Mouse (Mus musculus) heart, adult 2 months (tissue): ENCODE data around the gene Acd. TPM values are rescaled to one million over a fixed set of nuclear protein-coding genes. Genes with fewer than 3 reads are reported as not detected.

Experiments
- DNase-seq, 2 experiments: peaks; one replicate each; pipeline ENCODE4 v3.0.0; 2021
- H3K27ac ChIP-seq: fragments of 200-600 bp; 2 replicates; pipeline ENCODE4 v1.8.1; 2022
- H3K27me3 ChIP-seq: fragments of 200-500 bp; 2 replicates; pipeline ENCODE4 v1.6.1; 2012; ENCODE audit warnings: mild to moderate bottlenecking, low read length, inconsistent platforms, mixed read lengths; ENCODE audit not compliant: control insufficient read depth, insufficient read depth
- H3K36me3 ChIP-seq: fragments of 200-500 bp; 2 replicates; pipeline ENCODE4 v1.6.1; 2012; ENCODE audit warnings: low read length, inconsistent platforms; ENCODE audit not compliant: control insufficient read depth, insufficient read depth
- H3K4me1 ChIP-seq: fragments of 200-500 bp; 2 replicates; pipeline ENCODE4 v1.6.1; 2011; ENCODE audit warnings: low read length; ENCODE audit not compliant: control insufficient read depth, insufficient read depth
- H3K4me3 ChIP-seq: fragments of 200-600 bp; 2 replicates; pipeline ENCODE4 v1.8.1; 2022
- H3K79me2 ChIP-seq: fragments of 200-500 bp; replicated peaks from 2 replicates; pipeline ENCODE4 v1.6.1; 2012; ENCODE audit warnings: mild to moderate bottlenecking, inconsistent platforms, low read length, moderate library complexity, mixed read lengths; ENCODE audit not compliant: control insufficient read depth, insufficient read depth
- H3K9ac ChIP-seq: fragments of 200-500 bp; 2 replicates; pipeline ENCODE4 v1.6.1; 2012; ENCODE audit warnings: low read depth, mild to moderate bottlenecking, control low read depth, inconsistent platforms, low read length, mixed read lengths
- CTCF ChIP-seq: fragments of 200-600 bp; IDR thresholded peaks from 2 replicates; pipeline ENCODE4 v1.8.1; 2022; ENCODE audit warnings: antibody characterized with exemption, mild to moderate bottlenecking, moderate library complexity
- EP300 ChIP-seq: fragments of 200-500 bp; IDR thresholded peaks from 2 replicates; pipeline ENCODE4 v1.6.1; 2011; ENCODE audit warnings: low read depth, low read length, control low read depth; ENCODE audit not compliant: insufficient read depth
- POLR2A ChIP-seq: fragments of 200-500 bp; IDR thresholded peaks from 2 replicates; pipeline ENCODE4 v1.6.1; 2011; ENCODE audit warnings: mild to moderate bottlenecking, low read depth, low read length, control low read depth; ENCODE audit not compliant: insufficient read depth
- WGBS: fragments of 180-500 bp; shearing (Covaris S2); methylation state at CpG from one replicate; pipeline ENCODE4 v1.1.7; 2018; 5-methylcytosine and 5-hydroxymethylcytosine counted together
- intact Hi-C: fragments of 180-260 bp; cut with DNase I; formaldehyde crosslinking; loops from one replicate; pipeline ENCODE4 v1.15.1; 2025
- polyA plus RNA-seq: library from polyadenylated mRNA; depleted of rRNA; stranded (reverse); fragments of >200 nt; gene quantifications from 2 replicates; pipeline ENCODE4 v1.2.3, GENCODE M21; 2012
- total RNA-seq, 2 experiments: library from RNA; stranded (reverse); gene quantifications; 2 replicates each; pipeline ENCODE4 v1.2.3; 2021

Acd gene
- total and polyA plus RNA-seq, 3 experiments, result 10.0 to 19.7 (median 11.1) TPM

GRCm38 (mm10) chr8:105693648-105694047, 7.3 kb downstream of the Acd start:
- Histone ChIP-seq H3K79me2 (no peaks in the 10 kb centered on the region), H3K4me3 (peak overlapping the region; percentile 34), H3K27ac (no peak overlapping the region), H3K4me1 (peaks cover 3% of the 10 kb centered on the region), H3K27me3 (no peaks in the 10 kb centered on the region; the same call in 1 of the 2 replicates), H3K9ac (0 out of 2 replicates have a peak overlapping the region, but pooled peaks have one; percentile 4), H3K36me3 (no peaks in the 10 kb centered on the region)
- 2% methylated on average over 30 of the region's 30 CpGs for WGBS
- DNase-seq, result peak; percentile 65 to 82
- TF ChIP-seq POLR2A (no peak), CTCF (no peak), EP300 (no peak)
- intact Hi-C loops, result no loop called here

- WGBS, result 93% methylated on average over 11 of the region's 11 CpGs
- no peak overlapping the region for H3K4me3 ChIP-seq
- DNase-seq, result no peak
- intact Hi-C loops, result no loop called here
- H3K4me1 ChIP-seq, result peaks cover 3% of the 10 kb centered on the region
- H3K79me2 ChIP-seq, result no peaks in the 10 kb centered on the region
- no peaks in the 10 kb centered on the region for H3K36me3 ChIP-seq
- TF ChIP-seq CTCF, result no peak
- TF ChIP-seq EP300, result no peak
- no peak for TF ChIP-seq POLR2A
- no peak overlapping the region for H3K27ac ChIP-seq
- H3K27me3 ChIP-seq, result no peaks in the 10 kb centered on the region; the same call in 1 of the 2 replicates
- H3K9ac ChIP-seq, result no peak overlapping the region
Observed at GRCm38 (mm10) chr8:105692449-105693182, 8.3 kb downstream of the Acd start.

GRCm38 (mm10) chr8:105690978-105691377, 9.9 kb downstream of the Acd start:
- no peaks in the 10 kb centered on the region for H3K36me3 ChIP-seq
- intact Hi-C loops, result no loop called here
- WGBS, result 75% methylated on average over 14 of the region's 14 CpGs
- no peaks in the 10 kb centered on the region; the same call in 1 of the 2 replicates for H3K27me3 ChIP-seq
- no peak overlapping the region for H3K4me3 ChIP-seq
- no peak overlapping the region for H3K9ac ChIP-seq
- peaks cover 3% of the 10 kb centered on the region for H3K4me1 ChIP-seq
- TF ChIP-seq CTCF (no peak), EP300 (no peak), POLR2A (no peak)
- H3K27ac ChIP-seq, result no peak overlapping the region
- DNase-seq, result no peak
- no peaks in the 10 kb centered on the region for H3K79me2 ChIP-seq

- no peak for TF ChIP-seq POLR2A
- TF ChIP-seq CTCF, result no peak
- no peak for TF ChIP-seq EP300
- WGBS, result 86% methylated on average over 9 of the region's 9 CpGs
- no peak overlapping the region for H3K9ac ChIP-seq
Observed at GRCm38 (mm10) chr8:105689983-105690360, 10.9 kb downstream of the Acd start.

GRCm38 (mm10) chr8:105689256-105689982, 11.5 kb downstream of the Acd start:
- no peak overlapping the region for H3K4me3 ChIP-seq
- no peaks in the 10 kb centered on the region; the same call in 1 of the 2 replicates for H3K27me3 ChIP-seq
- H3K9ac ChIP-seq, result no peak overlapping the region
- H3K27ac ChIP-seq, result no peak overlapping the region
- no peak for DNase-seq
- H3K79me2 ChIP-seq, result no peaks in the 10 kb centered on the region
- 62% methylated on average over 35 of the region's 35 CpGs for WGBS
- intact Hi-C loops, result no loop called here
- TF ChIP-seq POLR2A (no peak), EP300 (no peak), CTCF (no peak)
- peaks cover 3% of the 10 kb centered on the region for H3K4me1 ChIP-seq
- no peaks in the 10 kb centered on the region for H3K36me3 ChIP-seq

More at GRCm38 (mm10) chr8:105689983-105690360, 10.9 kb downstream of the Acd start:
- no peak overlapping the region for H3K27ac ChIP-seq
- peaks cover 3% of the 10 kb centered on the region for H3K4me1 ChIP-seq
- intact Hi-C loops, result no loop called here
- no peaks in the 10 kb centered on the region; the same call in 1 of the 2 replicates for H3K27me3 ChIP-seq
- no peak overlapping the region for H3K4me3 ChIP-seq
- no peak for DNase-seq
- no peaks in the 10 kb centered on the region for H3K36me3 ChIP-seq
- no peaks in the 10 kb centered on the region for H3K79me2 ChIP-seq

GRCm38 (mm10) chr8:105688242-105688752, 12.6 kb downstream of the Acd start:
- Histone ChIP-seq H3K9ac (no peak overlapping the region), H3K36me3 (no peaks in the 10 kb centered on the region), H3K79me2 (no peaks in the 10 kb centered on the region), H3K4me3 (no peak overlapping the region), H3K27me3 (no peaks in the 10 kb centered on the region; the same call in 1 of the 2 replicates), H3K27ac (no peak overlapping the region), H3K4me1 (no peaks in the 10 kb centered on the region)
- 45% methylated on average over 14 of the region's 14 CpGs for WGBS
- no peak for DNase-seq
- intact Hi-C loops, result no loop called here
- no peak for TF ChIP-seq EP300
- TF ChIP-seq POLR2A, result no peak
- TF ChIP-seq CTCF, result no peak
